Mouse (Mus musculus): ENCODE measurements around the gene Smg1. TPM values are rescaled to one million over a fixed set of nuclear protein-coding genes. Genes with fewer than 3 reads are reported as not detected.
"Not testable (repeated sequence)": the region's sequence is repeated elsewhere in the genome, so short reads cannot be mapped to it uniquely, and the experiment has no call there.

Smg1 gene
- polyA plus RNA-seq, 1 experiment from 2014 or later, result 23.6 TPM

DNA sequence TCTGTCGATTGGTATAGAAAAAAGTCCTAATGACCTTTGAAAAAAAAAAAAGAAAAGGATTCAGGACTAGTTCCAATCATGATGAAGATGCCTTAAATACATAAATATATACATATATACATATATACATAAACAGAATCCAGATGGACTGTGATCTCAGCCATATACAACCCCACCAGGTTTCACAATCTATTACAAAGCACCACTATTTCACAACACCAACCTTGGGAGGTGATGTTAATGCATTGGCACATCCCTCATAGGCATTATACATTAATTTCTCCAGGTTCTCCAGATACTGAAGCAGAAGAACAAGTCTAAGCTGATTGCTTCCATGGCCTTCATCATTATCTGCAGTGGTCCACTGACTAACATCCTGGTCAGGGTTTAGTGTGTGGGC is 58.9 kb downstream of the Smg1 start:
- H3K27me3 ChIP-seq, result no peaks in the 10 kb centered on the region
- no peak overlapping the region for H3K27ac ChIP-seq
- no peak for ATAC-seq (ENCODE audit: insufficient number of reproducible peaks, insufficient read depth, low FRiP score, low TSS enrichment, low read depth)
- H3K4me1 ChIP-seq, result no peaks in the 10 kb centered on the region
- no peak overlapping the region for H3K4me2 ChIP-seq
- 81% methylated on average over 1 of the region's 1 CpGs for WGBS
- no peak overlapping the region for H3K4me3 ChIP-seq
- H3K9me3 ChIP-seq, result no peaks in the 10 kb centered on the region
- H3K36me3 ChIP-seq, result peaks cover 63% of the 10 kb centered on the region
- no peak overlapping the region for H3K9ac ChIP-seq

DNA sequence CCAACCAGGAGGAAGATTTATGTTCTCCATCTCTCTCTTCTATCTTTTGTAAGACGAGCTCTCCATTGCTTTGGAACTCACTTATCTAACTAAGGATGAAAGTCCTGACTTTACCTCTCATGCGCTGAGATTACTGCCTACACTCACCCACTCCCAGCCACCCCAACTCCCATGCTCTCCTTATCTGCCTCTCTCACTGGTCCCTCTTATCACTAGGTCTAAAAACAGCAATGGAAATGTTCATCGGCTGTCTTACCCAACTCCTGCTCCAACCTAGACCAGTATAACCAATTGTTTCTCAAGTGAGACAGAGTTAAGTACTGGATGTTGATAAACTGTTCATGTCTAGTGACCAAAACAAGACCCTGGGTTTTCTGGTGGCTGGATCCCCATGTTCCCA is 62.3 kb downstream of the Smg1 start:
- Histone ChIP-seq H3K9me3 (no peaks in the 10 kb centered on the region), H3K9ac (no peak overlapping the region), H3K27ac (no peak overlapping the region), H3K4me2 (no peak overlapping the region), H3K27me3 (no peaks in the 10 kb centered on the region), H3K4me1 (no peaks in the 10 kb centered on the region), H3K4me3 (no peak overlapping the region), H3K36me3 (peaks cover 69% of the 10 kb centered on the region)
- WGBS, result 96% methylated on average over 3 of the region's 3 CpGs
- no peak for ATAC-seq (ENCODE audit: insufficient number of reproducible peaks, insufficient read depth, low FRiP score, low TSS enrichment, low read depth)

DNA sequence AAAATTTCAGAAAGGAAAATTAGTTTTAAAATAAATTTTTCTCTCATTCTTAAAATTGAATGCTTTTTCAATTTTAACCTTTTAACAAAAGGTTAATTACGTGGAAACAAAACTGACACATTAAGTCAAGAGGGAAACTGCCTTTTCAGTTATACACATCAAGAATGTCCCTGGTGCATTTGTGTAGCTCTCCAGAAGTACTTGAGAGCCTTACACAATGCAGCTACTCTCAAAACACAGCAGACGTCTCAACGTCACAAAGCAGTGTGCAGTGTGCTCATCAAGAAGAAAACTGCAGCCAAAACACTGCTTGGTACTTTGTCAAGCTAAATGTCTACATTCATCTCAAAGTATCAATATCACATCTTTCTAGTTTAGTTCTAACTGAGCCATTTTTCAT is 63.7 kb downstream of the Smg1 start:
- Histone ChIP-seq H3K36me3 (peaks cover 67% of the 10 kb centered on the region), H3K4me1 (no peaks in the 10 kb centered on the region), H3K9ac (no peak overlapping the region), H3K4me3 (no peak overlapping the region), H3K9me3 (no peaks in the 10 kb centered on the region), H3K27me3 (no peaks in the 10 kb centered on the region), H3K27ac (no peak overlapping the region), H3K4me2 (no peak overlapping the region)
- ATAC-seq (ENCODE audit: insufficient number of reproducible peaks, insufficient read depth, low FRiP score, low TSS enrichment, low read depth), result no peak
- WGBS, result 77% methylated on average over 3 of the region's 3 CpGs

DNA sequence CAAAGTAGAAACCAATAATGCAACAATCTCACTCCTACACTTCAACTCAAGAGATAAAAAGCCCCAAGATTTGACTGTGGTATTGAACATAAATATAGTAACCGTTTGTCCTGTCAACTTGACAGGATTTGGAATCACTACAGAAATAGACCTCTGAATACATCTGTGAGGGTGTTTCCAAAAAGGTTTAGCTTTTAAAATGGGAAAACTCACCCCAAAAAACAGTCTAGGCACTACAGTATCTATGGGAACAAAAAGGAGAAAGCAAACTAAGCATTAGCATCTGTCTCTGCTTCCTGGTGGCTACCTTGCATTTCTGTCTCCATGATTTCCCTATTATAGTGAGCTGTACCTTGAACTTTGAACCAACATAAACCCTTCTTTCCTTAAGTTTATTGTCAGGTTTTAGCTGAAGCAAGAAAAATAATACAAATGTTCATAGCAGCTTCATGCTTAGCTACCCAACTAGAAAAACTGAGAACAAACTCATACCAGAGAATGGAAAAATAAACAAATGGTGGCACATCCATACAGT is 67.6 kb downstream of the Smg1 start:
- WGBS, result 89% methylated on average over 1 of the region's 1 CpGs
- H3K36me3 ChIP-seq, result peaks cover 63% of the 10 kb centered on the region

DNA sequence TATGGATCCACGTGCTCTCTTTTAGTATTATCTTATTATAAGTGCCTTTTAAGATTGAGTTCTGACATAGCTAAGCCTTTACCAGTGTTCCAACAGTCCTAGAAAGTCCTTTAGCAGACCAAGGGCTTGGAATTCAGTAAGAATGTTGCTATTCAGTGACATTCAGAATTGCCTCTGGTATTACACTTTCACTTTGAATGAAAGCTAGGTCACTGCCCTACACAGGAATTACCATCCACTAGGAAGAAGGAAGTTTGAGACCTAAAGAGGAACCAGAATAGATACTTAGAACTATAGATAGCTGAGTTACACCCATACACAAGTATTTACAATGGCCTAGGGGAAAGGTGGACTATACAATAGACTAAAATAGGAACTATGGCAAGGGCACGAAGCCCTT is 73.3 kb downstream of the Smg1 start:
- H3K4me2 ChIP-seq; ATAC-seq (ENCODE audit: insufficient number of reproducible peaks, insufficient read depth, low FRiP score, low TSS enrichment, low read depth); H3K9ac ChIP-seq; H3K27ac ChIP-seq; H3K4me3 ChIP-seq; H3K27me3 ChIP-seq; H3K4me1 ChIP-seq; H3K9me3 ChIP-seq: not testable (repeated sequence)
- H3K36me3 ChIP-seq, result peaks cover 80% of the 10 kb centered on the region
- 92% methylated on average over 2 of the region's 2 CpGs for WGBS

More for the DNA sequence above, 67.6 kb downstream of the Smg1 start:
- H3K4me1 ChIP-seq, result no peaks in the 10 kb centered on the region
- ATAC-seq (ENCODE audit: insufficient number of reproducible peaks, insufficient read depth, low FRiP score, low TSS enrichment, low read depth), result no peak
- no peaks in the 10 kb centered on the region for H3K9me3 ChIP-seq
- no peak overlapping the region for H3K27ac ChIP-seq
- H3K4me2 ChIP-seq, result no peak overlapping the region
- no peak overlapping the region for H3K9ac ChIP-seq
- H3K4me3 ChIP-seq, result no peak overlapping the region
- no peaks in the 10 kb centered on the region for H3K27me3 ChIP-seq

DNA sequence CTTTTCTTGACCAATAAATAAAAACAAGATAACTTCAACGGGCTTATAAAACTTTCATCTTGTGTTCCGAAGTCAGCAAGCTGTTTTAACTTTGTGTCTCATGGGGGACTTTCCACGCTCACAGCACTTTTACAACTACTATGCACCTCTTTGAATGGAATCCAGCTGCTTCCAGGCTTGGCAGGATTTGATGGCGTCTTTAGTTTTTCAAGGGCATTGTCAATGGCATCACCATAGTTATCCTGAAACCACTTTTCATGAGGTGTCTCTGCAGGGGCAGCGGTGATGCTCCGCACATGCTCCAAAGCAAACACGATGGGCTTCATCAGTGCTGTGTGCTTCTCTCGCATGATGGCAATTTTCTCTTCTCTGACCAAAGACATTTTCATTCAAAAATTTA is 80.5 kb downstream of the Smg1 start:
- Histone ChIP-seq H3K27me3 (no peaks in the 10 kb centered on the region), H3K4me2 (no peak overlapping the region), H3K36me3 (peaks cover 62% of the 10 kb centered on the region), H3K9ac (no peak overlapping the region), H3K9me3 (no peaks in the 10 kb centered on the region), H3K27ac (no peak overlapping the region), H3K4me3 (no peak overlapping the region), H3K4me1 (no peaks in the 10 kb centered on the region)
- no peak for ATAC-seq (ENCODE audit: insufficient number of reproducible peaks, insufficient read depth, low FRiP score, low TSS enrichment, low read depth)
- 93% methylated on average over 8 of the region's 8 CpGs for WGBS

DNA sequence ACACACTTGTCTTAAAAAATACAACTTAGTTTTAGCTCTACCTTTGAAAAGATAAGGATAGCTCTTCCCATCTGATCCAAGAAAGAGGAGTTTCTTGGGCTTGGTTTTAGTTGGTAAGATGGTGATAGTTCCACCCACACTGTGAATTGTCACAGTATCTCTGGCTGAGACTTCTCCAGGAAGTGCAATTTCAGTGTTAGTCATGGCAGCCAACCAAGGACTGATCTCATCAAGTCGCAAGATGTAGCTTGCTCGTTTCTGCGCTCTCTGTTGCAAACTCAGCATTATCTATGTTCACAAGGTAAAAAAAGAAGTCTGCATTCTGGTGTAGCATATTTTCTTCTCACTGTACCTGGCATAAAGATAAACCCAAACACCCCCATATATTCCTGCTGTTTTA is 83.3 kb downstream of the Smg1 start:
- Histone ChIP-seq H3K27me3 (no peaks in the 10 kb centered on the region), H3K9me3 (no peaks in the 10 kb centered on the region), H3K36me3 (peaks cover 61% of the 10 kb centered on the region), H3K4me3 (no peak overlapping the region), H3K4me1 (no peaks in the 10 kb centered on the region), H3K4me2 (no peak overlapping the region), H3K9ac (no peak overlapping the region), H3K27ac (no peak overlapping the region)
- ATAC-seq (ENCODE audit: insufficient number of reproducible peaks, insufficient read depth, low FRiP score, low TSS enrichment, low read depth), result no peak
- 94% methylated on average over 3 of the region's 3 CpGs for WGBS

DNA sequence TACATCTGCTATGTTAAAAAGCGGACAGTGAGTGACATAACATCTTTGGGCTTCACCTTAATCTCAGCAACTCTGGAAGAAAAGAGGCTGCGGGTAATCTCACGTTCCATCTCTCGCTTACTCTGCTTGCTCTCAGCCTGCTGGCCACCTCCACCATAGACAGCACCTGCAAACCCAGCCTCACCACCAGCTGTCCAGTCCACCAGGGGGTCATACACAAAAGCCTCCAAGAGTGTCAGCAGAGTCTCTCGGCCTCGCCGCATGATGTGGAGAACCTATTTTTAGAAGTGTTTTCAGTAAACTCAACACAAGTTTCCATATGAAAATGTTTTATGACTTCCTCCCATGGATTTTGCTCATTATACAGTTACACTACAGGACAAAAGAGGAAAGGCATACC is 87.0 kb downstream of the Smg1 start:
- H3K36me3 ChIP-seq, result peaks cover 74% of the 10 kb centered on the region
- H3K27ac ChIP-seq, result no peak overlapping the region
- H3K9ac ChIP-seq, result no peak overlapping the region

DNA sequence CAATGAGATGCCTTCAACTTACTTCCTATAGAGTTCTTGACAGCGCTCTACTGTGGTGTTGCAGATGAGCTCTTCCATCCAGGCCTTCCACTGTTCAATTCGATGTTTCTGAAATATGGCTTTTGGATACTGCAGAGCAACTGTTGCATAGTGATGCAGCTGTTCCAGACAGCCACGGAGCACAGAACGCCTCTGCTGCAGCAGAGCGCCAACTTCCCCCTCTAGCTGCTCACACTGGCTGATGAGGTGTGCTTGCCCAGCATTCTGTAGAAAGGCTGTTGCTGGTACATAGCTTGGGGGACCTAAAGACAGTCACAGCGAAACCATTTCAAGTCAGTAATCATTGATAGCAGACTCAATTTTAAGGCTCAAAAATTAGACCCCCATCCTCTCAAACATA is 89.3 kb downstream of the Smg1 start:
- H3K36me3 ChIP-seq, result peaks cover 71% of the 10 kb centered on the region
- no peak overlapping the region for H3K27ac ChIP-seq
- WGBS, result 95% methylated on average over 6 of the region's 6 CpGs
- H3K27me3 ChIP-seq, result no peaks in the 10 kb centered on the region
- no peak for ATAC-seq (ENCODE audit: insufficient number of reproducible peaks, insufficient read depth, low FRiP score, low TSS enrichment, low read depth)
- H3K4me3 ChIP-seq, result no peak overlapping the region
- no peak overlapping the region for H3K4me2 ChIP-seq
- no peaks in the 10 kb centered on the region for H3K9me3 ChIP-seq
- no peak overlapping the region for H3K9ac ChIP-seq
- no peaks in the 10 kb centered on the region for H3K4me1 ChIP-seq

More for the DNA sequence above, 87.0 kb downstream of the Smg1 start:
- H3K4me3 ChIP-seq, result no peak overlapping the region
- no peaks in the 10 kb centered on the region for H3K27me3 ChIP-seq
- H3K4me1 ChIP-seq, result no peaks in the 10 kb centered on the region
- 93% methylated on average over 7 of the region's 7 CpGs for WGBS
- no peaks in the 10 kb centered on the region for H3K9me3 ChIP-seq
- no peak overlapping the region for H3K4me2 ChIP-seq
- no peak for ATAC-seq (ENCODE audit: insufficient number of reproducible peaks, insufficient read depth, low FRiP score, low TSS enrichment, low read depth)

DNA sequence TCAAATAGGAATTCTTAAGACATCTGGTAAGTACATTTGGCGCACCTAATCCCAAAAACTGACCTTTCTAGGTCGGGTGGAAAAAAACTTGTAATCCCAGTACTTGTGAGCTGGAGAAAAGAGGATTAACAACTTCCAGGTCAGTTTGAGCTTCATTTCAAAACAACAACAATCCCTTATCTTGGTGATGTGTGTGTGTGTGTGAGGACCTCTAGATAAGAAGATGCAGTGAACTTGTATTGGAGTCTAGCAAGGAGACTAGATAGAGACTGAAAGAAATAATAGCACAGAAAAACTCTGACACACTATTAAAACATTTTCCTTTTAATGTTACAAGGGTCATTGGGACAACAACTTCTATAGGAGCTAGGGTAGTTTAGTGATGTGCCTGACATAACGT is 99.9 kb downstream of the Smg1 start:
- H3K4me3 ChIP-seq, result no peak overlapping the region
- ATAC-seq (ENCODE audit: insufficient number of reproducible peaks, insufficient read depth, low FRiP score, low TSS enrichment, low read depth), result no peak

DNA sequence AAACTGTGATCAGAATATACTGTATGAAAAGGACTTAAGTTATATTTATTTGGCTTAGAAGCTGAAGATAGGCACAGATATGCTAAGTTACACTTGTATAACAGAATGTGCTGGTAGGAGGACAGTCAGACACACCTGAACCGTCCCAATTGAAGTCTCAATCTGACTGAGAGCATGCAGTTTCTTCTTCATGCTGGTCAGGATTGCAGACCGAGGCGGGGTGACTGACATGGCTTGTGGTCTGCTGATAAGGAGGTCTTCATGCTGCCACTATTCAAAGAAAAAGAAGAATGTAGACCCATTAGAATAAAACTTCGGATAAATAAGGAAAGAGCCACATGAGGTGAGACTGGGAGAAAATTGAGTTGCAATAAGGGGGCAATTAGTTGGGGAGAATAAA is 100.3 kb downstream of the Smg1 start:
- peaks cover 70% of the 10 kb centered on the region for H3K36me3 ChIP-seq
- no peak overlapping the region for H3K4me2 ChIP-seq
- H3K4me1 ChIP-seq, result no peaks in the 10 kb centered on the region
- H3K9ac ChIP-seq, result no peak overlapping the region
- no peak overlapping the region for H3K4me3 ChIP-seq
- WGBS, result 91% methylated on average over 4 of the region's 4 CpGs
- ATAC-seq (ENCODE audit: insufficient number of reproducible peaks, insufficient read depth, low FRiP score, low TSS enrichment, low read depth), result no peak
- no peaks in the 10 kb centered on the region for H3K27me3 ChIP-seq
- no peak overlapping the region for H3K27ac ChIP-seq
- H3K9me3 ChIP-seq, result no peaks in the 10 kb centered on the region

More for the DNA sequence above, 99.9 kb downstream of the Smg1 start:
- H3K27ac ChIP-seq, result no peak overlapping the region
- peaks cover 75% of the 10 kb centered on the region for H3K36me3 ChIP-seq
- H3K4me2 ChIP-seq, result no peak overlapping the region
- H3K9ac ChIP-seq, result no peak overlapping the region
- 80% methylated on average over 3 of the region's 3 CpGs for WGBS
- H3K4me1 ChIP-seq, result no peaks in the 10 kb centered on the region
- no peaks in the 10 kb centered on the region for H3K27me3 ChIP-seq
- no peaks in the 10 kb centered on the region for H3K9me3 ChIP-seq

DNA sequence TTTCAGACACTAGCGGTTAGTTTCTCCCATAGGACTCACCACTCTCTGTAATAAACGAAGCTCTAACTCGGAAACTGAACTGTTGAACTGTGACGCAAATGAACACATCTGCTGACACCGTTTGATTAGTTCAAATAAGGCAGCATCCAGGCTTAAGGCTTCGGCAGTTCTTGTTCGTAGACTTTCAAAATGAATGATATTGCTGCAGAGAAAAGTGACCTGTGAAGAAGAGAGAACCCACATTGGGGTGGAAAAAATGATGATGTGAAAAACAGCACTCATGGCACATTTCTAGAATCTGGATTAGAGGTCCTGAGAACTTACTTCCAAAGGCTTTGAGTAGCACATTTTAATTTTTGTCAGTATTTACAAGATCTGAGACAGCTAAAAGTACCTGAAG is 102.2 kb downstream of the Smg1 start:
- no peak for ATAC-seq (ENCODE audit: insufficient number of reproducible peaks, insufficient read depth, low FRiP score, low TSS enrichment, low read depth)
- Histone ChIP-seq H3K4me2 (no peak overlapping the region), H3K9ac (no peak overlapping the region), H3K36me3 (peaks cover 79% of the 10 kb centered on the region), H3K9me3 (no peaks in the 10 kb centered on the region), H3K4me1 (no peaks in the 10 kb centered on the region), H3K27me3 (no peaks in the 10 kb centered on the region), H3K4me3 (no peak overlapping the region), H3K27ac (no peak overlapping the region)
- 95% methylated on average over 7 of the region's 7 CpGs for WGBS

DNA sequence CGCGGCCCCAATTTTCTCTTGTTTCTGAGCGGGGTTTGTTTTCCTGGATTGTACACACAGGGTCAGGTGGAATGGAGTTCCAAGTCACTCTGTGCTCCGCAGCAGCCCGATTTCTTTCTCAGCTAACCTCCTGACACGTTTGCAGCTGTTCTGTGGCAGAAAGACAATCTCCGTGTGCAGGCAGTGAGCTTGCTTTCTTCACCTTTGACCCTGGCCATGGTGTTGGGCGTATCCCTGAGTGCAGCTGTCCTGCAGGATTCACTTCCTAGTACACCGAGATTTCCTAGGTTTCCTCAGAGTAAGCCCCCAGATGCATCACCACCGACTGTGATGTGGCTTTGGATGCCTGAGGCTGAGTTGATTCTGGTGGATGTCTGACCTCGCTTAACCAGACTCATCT is 108.3 kb downstream of the Smg1 start:
- ATAC-seq (ENCODE audit: insufficient number of reproducible peaks, insufficient read depth, low FRiP score, low TSS enrichment, low read depth), result no peak
- no peaks in the 10 kb centered on the region for H3K27me3 ChIP-seq
- no peak overlapping the region for H3K27ac ChIP-seq
- H3K4me1 ChIP-seq, result no peaks in the 10 kb centered on the region
- peaks cover 46% of the 10 kb centered on the region for H3K36me3 ChIP-seq
- no peak overlapping the region for H3K9ac ChIP-seq
- H3K4me2 ChIP-seq, result no peak overlapping the region
- no peaks in the 10 kb centered on the region for H3K9me3 ChIP-seq
- 82% methylated on average over 11 of the region's 11 CpGs for WGBS
- no peak overlapping the region for H3K4me3 ChIP-seq
